Mouse (Mus musculus) adrenal gland, postnatal 25 days (tissue): Measurements from ENCODE around the gene Six5. TPM values are rescaled to one million over a fixed set of nuclear protein-coding genes. Genes with fewer than 3 reads are reported as not detected.

Experiments used
- DNase-seq: peaks from one replicate; pipeline ENCODE4 v3.0.0; 2021; ENCODE audit warnings: mixed read lengths
- total RNA-seq: library from RNA; stranded (reverse); gene quantifications from 2 replicates; pipeline ENCODE4 v1.2.3, GENCODE M21; 2021

The Six5 gene
- total RNA-seq, 1 experiment from 2014 or later: 26.1 TPM

DNA sequence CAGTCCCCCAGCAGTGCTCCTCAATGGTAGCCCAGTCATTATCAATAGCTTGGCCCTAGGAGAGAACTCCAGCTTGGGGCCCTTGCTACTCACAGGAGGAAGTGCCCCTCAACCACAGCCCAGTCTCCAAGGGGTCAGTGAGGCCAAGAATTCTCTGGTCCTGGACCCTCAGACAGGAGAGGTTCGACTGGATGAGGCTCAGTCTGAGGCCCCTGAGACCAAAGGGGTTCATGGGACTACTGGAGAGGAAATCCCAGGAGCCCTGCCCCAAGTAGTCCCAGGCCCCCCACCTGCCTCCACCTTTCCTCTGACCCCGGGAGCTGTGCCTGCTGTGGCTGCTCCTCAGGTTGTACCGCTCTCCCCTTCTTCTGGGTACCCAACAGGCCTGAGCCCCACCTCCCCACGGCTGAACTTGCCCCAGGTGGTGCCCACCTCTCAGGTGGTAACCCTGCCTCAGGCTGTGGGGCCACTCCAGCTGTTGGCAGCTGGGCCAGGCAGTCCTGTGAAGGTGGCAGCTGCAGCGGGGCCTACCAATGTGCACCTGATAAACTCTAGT lies 2.1 kb downstream of the Six5 start:
- DNase-seq: no peak

DNA sequence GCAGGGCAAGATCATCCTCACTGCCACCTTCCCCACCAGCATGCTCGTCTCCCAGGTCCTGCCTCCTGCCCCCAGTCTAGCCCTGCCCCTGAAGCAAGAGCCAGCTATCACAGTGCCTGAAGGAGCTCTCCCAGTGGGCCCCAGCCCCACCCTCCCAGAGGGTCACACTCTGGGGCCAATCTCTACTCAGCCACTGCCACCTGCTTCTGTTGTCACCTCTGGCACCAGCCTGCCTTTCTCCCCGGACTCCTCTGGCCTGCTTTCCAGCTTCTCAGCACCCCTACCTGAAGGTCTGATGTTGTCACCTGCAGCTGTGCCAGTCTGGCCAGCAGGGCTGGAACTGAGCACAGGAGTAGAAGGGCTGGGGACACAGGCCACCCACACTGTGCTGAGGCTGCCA lies 2.8 kb downstream of the Six5 start:
- DNase-seq: no peak

DNA sequence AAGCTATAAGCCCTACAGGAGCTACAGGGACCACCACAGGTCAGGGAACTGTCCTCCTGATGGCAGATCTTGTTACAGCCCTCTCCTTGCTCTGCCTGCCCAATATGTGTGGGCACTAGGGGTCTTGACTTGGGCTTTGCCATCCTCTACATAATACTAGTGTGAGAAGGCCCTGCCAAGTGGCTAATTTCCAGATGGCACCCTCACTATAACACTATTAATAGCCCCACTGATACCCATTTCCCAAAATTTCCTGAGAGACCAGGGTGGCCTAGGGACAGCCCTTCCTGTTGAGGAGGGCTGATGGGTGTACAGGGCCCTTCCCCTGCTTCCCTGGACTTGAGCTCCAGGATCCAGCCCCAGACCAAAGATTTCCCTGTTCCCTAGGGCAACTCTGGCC lies 3.5 kb downstream of the Six5 start:
- DNase-seq: no peak

DNA sequence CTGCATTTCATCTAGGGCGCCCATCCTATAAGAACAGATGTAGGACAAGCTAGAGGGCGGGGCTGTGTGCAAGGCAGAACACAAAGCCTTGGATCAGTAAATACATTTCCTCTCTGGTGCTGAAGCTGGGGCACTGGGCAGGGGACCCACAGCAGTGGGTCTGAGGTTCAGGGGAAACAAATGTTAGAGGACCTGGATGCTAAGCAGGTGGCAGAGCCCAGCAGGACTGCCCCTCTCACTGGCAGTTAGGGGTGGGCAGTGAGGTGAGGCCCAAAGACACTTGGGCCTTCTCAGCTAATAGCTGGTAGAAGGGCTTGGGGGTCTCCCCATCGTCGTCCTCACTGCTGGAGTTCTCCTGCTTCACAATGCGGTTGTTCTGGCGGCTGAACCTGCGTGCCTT lies 4.4 kb downstream of the Six5 start:
- no peak for DNase-seq

DNA sequence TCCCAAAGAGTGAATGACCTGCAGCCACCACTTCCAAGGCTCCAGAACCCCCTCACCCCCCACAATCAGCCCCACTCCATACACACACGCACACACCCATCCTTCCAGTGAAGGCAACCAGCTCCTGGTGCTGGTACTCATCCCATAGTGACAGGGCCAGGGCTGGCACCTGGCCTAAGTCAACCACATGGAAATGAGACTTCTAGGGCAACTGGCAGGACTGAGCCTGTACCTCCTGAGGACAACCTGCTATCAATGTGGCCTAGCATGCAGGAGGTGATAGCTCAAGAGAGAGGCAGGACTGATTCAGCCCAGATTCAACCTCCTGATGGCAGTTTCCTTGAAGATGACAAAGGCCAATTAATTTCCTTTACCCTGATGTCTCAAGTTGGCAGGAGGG lies 5.9 kb downstream of the Six5 start:
- DNase-seq: no peak

DNA sequence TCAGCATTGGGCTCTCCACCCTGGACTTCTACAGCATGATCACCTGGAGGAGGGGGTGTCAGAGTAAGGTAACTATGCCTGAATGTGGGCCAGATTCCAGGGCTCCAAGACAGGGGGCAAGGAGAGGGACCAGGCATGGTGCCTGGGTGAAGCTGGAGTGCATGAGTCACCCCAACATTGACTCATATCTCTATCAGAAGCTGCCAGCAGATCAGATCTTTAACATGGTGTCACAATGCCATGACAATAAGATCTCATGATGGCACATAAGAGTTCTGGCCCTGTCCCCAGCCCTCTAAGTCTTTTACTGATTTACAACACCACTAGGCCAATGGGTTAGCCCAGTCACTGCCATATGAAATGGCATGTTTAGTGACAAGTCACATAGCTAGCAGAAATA lies 9.3 kb downstream of the Six5 start:
- no peak for DNase-seq

- no peak for DNase-seq
These were observed 10.1 kb downstream of the Six5 start for GRCm38 (mm10) chr7:19104486-19104885.

DNA sequence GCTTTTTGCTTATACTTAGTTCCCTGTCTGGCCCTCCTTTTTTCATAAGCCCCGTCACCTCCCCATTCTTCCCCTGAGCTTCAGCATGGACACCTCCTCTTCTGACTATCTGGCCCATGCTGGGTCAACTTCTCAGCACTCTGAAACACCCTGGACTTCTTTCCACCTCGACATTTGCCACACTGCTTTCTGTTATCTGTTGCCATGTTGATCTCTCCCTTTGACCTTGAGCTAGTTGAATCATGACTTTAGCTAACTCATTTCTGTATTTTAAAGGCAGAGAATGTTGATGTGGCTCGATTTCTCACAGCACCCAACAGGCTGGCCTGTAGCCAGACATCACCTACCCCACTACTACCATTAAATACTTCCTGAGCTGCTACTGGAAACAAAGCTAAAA lies 13.0 kb downstream of the Six5 start:
- peak; percentile 26 for DNase-seq

DNA sequence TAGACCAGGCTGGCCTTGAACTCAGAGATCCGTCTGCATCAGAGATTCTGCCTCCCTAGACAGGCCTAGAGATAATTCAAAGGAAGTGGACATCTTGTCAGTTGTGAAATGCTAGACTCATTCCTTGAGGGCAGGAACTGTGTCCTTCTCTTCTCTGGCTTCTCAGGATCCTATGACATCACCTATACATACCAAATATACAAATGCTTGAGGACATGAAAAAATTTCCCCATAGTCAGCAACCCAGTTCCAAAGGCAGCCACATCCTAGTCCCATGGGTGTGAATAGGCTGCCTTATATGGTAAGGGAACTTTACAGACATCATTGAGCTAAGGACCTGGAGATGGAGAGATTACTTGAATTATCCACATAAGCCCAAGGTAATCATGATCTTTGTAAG lies 15.2 kb downstream of the Six5 start:
- no peak for DNase-seq

DNA sequence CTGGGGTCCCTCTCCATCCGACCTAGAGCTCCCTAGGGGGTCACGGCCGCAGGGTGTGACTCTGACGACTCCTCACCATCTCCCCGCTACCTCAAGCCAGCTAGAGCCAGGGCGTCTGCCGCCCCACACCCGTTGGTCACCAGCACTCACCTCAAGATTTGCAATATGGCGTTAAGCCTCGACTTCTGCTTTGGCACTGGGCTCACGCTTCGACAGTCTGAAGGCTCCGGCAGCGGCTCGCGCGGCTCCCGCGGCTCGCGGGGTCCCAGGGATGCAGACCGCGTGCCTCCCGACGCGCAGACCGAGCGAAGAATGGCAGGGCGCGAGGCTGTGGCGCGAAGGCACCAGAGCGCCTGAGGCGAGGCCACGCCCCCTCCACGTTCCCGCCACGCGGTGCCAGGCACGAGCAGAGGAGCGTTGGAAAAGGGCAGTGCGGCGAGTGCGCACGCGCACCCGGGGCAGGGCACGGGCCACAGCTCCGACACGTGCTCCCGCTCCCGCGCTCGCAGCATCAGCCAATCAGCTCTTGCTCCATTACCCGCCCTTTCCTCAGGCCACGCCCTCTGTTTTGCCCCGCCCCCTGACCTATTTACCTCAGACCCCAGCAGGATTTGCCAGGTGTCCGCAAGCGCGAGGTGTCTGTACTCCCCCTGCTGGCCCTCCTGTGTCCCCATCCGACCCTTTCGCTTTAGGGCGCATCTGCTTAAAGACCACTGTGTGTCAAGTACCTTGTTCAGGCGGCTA lies 23.8 kb downstream of the Six5 start, which contains the start of gene Gm4969:
Gm4969 (minus strand) TSS at position 341 of the 744 bp plus-strand sequence.
- peak; percentile 62 for DNase-seq

DNA sequence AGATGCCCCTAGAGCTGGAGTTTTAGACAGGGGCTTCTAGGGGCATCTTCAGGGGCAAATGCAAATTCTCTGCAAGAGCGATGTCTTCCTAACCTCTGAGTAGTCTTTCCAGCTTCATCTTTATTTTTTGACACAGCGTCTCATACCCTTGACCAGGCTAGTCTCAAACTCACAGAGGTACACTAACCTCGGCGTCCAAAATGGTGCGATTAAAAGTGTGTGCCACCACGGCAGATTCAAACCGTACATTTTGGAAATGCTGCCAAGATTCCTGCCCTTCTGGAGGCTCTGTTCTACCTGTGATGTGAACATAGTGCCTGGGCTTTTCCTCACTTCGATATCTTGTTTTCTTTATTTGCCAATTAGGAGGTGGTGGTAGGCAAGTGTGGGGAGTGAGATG lies 24.7 kb downstream of the Six5 start:
- DNase-seq: no peak

- DNase-seq: peak; percentile 80
These were observed 25.4 kb downstream of the Six5 start, which contains the start of gene Fbxo46 for GRCm38 (mm10) chr7:19119631-19120429. Fbxo46 (plus strand) TSS chr7:19119859.

GRCm38 (mm10) chr7:19121686-19122085 lies 27.3 kb downstream of the Six5 start:
- peak; percentile 49 for DNase-seq

GRCm38 (mm10) chr7:19124713-19125112 lies 30.3 kb downstream of the Six5 start:
- DNase-seq: no peak

DNA sequence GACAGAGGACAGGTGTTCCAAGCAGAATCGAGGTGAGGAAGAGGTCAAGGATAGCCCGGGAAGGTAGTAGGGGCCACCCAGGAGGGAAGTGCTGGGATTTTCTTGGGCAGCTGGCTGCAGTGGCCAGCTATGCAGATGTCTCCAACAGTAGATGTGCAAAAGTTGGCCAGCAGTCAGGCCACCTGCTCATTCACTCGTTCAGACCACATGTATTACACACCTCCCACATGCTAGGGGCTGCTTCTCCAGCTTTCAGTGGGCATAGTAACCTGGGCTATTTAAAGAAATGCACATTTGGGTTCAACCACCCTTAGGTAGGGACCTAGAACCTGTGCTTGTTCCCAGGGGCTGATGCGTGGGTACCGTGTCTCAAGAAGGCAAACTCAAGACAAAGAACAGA lies 33.4 kb downstream of the Six5 start:
- DNase-seq: no peak

- no peak for DNase-seq
These were observed 35.0 kb downstream of the Six5 start for GRCm38 (mm10) chr7:19129396-19129795.

- DNase-seq: no peak
These were observed 36.3 kb downstream of the Six5 start for GRCm38 (mm10) chr7:19130657-19131056.

GRCm38 (mm10) chr7:19131324-19131848 lies 37.0 kb downstream of the Six5 start:
- peak; percentile 97 for DNase-seq

- DNase-seq: no peak
These were observed 41.8 kb downstream of the Six5 start for GRCm38 (mm10) chr7:19136168-19136567.

- DNase-seq: no peak
These were observed 42.4 kb downstream of the Six5 start for GRCm38 (mm10) chr7:19136673-19137334.

DNA sequence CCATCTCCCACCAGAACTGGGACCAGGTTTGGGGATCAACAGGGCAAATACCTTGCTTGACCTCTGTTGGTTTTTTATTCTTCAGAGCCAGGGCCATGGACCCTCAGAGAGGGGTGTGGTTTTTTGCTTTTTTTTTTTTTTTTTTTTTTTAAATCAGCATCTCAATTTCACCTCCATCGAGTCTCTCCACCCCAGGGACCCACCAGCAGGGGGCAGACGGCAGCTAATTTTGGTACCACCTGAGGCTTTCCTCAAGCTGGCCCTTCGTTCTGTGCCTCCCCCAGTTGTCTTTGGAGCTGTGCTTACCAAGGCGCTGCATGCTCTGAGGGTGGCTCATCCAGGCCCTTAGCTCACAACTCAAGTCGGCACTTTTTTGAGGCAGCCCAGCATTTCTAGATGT lies 43.0 kb downstream of the Six5 start:
- peak; percentile 65 for DNase-seq

- DNase-seq: no peak
These were observed 52.4 kb downstream of the Six5 start for GRCm38 (mm10) chr7:19146793-19147192.
